Mouse (Mus musculus): ENCODE data around the gene Enah. TPM values are rescaled to one million over a fixed set of nuclear protein-coding genes. Genes with fewer than 3 reads are reported as not detected.
A peak's percentile ranks its signal among the peaks of the same experiment; 100 is the strongest.

The Enah gene
- total RNA-seq, 2 experiments from 2014 or later = 66.5 to 89.1 TPM

DNA sequence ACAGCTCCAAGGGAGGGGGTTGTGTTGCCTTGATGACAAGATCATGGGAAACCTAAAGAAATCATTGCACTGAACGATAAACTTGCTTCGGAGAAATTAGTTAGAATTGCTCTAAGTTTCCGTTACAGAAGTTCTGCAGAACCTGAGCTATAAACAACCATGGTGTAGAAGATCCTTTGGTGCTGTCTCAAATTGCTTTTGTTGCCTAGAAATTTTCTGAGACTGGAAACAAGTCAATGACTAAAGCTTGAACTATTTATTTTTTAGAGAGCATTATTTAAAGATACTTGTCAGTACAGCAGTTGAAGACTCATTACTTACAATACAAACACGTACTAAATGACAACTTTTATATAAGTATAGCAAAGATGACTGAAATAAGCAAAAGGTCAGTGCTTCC is 56.4 kb downstream of the Enah start:
- DNase-seq = no peak

DNA sequence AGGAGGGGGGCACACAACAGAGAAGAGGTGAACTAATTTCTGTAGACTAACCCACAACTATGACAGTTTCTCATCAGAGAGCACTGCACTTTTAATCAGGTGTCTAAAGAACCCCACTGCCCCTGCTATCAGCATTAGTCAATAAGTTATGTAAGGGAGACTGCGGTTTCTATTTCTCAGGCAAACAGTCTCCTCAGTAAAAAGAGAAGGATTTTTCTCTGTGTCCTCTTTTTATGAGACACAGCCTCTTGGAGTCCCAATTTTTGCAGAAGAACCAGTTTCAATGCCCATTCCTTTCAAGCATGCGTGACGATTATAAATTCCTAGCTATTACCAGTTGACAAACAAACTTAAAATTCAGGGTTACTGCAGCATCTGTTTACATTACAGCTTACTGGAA is 59.4 kb downstream of the Enah start:
- DNase-seq = no peak

DNA sequence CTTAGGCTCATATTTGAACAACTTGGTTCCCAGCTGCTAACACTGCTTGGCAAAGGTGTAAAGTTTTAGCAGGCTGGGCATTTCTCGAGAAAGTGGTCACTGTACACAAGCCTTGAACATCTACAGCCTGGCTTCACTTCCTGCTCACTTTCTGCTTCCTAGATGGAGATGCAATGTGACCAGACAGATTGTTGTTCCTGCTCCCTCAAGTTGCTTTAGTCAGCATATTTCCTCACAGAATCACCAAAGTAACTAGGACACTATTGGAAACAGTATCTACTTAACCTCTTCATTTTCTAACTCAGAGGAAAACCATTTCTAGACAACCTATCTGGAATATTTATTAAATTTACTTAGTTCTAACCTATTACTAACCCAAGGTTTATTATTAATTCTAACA is 61.4 kb downstream of the Enah start:
- no peak for DNase-seq

- no peak for DNase-seq
These were observed 62.1 kb downstream of the Enah start for GRCm38 (mm10) chr1:181957736-181958135.

- DNase-seq = no peak
These were observed 66.2 kb downstream of the Enah start for GRCm38 (mm10) chr1:181953547-181953946.

- no peak for DNase-seq
These were observed 68.5 kb downstream of the Enah start for GRCm38 (mm10) chr1:181951266-181951665.

DNA sequence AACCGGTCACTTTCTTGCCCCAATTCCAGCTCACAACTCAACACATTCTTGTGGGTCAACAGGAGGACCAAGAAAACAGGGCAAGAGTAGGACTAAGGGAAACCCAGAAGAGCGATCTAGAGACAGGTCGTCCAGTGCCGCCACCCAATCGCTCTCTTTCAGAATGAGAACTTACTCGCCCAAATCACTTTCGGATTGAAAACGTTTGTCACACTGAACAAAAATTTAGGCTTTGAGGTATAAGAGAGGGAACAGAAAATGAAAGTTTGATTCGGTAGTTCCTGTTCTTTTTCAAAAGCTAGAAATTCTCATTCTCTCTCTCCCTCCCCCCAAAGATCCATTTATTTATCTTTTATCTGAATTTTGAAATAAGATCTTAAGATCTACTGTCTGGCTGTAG is 69.1 kb downstream of the Enah start:
- DNase-seq = no peak

DNA sequence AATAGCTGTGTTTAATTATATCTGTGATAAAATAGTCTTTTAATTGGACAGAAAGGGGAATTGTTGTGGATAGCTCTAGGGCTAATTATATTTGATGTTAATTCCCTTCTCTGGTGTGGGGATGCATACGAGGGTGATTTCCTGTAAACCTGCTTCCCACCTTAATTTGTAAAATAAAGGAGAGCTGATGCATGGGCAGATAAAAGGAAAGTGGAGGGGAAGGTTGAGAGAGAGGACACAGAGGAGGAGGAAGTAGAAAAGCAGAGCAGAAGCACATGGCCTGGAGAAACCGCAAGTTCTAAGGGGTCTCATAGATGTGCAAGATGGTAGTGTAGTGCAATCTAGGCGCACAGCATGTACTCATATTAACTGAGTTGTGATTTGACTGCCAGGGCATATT is 71.6 kb downstream of the Enah start:
- no peak for DNase-seq

DNA sequence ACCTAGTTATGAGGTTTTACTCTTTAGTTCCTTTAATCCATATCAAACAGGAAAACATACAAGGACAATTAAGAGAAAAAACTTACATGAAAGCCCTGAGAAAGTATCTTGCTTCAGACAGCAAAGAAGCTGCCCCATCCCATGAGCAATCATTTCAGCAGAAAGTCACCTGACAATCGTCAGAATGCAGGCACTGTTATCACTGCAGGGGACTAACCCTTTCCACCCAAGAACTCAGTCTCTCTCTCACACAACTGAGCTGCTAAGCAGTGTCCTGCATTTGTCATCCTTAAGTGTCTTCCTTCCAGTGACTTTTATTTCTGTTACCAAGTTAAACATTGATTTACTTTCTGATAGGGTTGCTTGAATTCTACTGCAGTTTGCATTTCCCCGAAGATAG is 82.7 kb downstream of the Enah start:
- DNase-seq = no peak

DNA sequence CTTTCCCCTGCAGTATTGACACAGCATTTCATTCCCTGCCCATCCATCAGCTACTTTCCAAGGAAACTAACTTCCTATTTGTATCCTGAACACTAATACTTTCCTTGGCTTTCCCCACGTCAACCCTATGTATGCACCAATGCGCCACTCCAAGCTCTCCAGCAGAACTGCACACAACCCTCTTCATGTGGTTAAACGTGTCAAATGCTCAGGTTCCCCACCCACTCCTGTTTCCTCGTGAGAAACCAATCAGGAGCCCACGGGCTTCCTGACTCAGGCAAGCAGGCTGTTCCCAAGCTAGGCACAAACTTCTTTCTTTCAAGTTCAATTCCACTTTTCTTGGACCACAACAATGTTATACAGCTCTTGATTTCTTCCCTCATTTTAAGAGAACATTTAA is 91.4 kb downstream of the Enah start:
- no peak for DNase-seq

DNA sequence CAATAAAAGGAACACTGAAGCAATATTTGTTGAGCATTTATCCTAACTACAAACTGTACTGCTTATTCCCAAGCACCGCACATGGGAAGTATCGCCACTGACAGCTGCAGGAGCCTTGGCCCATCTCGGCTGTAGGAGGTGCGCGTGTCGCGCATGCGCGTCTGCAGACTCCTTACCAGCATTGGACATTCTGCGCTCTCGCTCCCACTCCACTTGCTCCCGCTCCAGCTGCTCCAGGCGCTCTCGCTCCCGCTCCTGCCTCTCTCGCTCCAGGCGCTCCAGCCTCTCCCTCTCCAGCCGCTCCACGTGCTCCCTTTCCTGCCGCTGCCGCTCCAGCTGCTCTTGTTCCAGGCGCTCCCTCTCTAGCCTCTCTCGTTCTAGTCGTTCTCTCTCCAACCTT is 96.4 kb downstream of the Enah start:
- peak; percentile 15 for DNase-seq

DNA sequence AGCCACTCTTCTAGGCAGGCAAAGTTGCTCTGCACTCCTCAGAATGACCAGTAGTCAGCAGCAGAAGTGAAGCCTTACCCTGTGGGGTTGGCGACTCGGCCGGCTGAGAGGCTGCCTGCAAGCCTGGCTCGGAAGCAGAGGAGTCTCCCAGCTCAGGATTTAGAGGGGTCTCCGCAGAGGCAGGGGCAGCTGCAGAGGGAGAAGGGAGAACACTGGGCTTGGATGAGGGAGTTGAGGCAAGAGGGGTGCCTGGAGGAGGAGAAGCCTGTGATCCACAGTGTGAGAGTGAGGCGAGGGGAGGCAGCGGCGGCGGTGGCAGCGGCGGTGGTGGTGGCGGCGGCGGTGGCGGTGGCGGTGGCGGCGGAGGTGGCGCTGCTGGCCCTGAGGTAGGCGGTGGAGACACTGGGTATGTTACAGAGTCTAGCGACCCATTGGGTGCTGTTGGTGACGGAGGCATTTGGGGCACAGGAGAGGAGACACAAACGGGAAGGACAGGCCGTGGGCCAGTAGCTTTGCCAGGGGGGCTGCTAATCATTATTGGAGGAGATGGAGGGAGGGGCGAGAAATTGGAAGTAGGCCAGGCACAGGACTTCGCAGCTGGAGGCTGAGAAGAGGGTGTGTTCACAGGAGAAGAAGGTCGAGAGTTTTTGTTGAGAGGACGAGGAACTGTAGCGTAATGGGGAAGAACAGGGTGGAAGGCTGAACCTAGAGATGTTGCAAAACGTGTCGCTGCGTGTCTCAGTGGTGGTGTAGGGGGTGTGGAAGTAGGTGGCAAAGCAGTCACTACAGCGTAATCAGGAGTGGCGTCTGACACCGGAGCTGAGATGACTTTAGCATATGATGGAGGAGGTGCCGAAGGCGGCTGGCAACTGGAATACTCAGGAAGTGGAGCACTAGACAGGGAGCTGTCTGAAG is 98.0 kb downstream of the Enah start:
- peak; percentile 7 for DNase-seq

GRCm38 (mm10) chr1:181911841-181912240 is 107.9 kb downstream of the Enah start:
- DNase-seq = no peak

- DNase-seq = no peak
These were observed 118.0 kb downstream of the Enah start for GRCm38 (mm10) chr1:181901706-181902373.

GRCm38 (mm10) chr1:181900846-181901245 is 118.9 kb downstream of the Enah start:
- no peak for DNase-seq

DNA sequence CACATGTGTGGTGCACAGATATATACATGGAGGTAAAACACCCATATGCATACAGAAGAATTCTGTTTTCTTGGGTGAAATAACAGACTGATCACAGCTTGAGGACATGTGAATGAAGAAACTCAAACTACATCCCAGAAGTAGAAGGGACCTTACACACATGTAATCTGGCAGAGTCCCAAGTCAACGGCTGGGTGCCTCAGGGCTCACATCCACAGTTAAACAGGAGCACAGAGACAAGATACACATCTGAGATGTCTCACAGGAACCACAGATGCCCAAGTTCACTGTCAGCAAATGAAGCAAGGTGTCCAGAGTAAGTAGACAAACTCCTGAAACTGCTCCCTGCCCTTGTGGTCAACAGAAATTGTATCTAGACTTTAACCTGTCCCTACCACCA is 120.8 kb downstream of the Enah start:
- DNase-seq = no peak

DNA sequence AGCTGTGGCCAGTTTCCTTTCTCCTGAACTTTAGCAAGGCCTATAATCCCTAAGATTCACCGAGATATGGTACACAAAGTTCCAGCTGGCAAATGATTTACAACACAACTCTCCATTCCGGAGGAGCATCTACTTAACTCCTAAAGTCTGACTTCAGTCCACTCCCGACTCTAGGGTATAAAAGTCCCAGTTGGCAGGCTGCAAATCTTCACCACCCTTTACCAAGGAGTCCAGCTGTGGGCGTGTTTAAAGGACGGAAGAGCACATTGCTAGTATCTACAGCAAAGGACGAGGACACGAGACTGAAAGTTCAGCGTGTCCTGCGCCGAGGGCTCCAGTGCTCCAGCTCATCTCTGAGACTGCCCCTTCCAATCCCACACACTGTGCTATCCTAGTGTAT is 122.8 kb downstream of the Enah start:
- no peak for DNase-seq

- DNase-seq = no peak
These were observed 126.1 kb downstream of the Enah start for GRCm38 (mm10) chr1:181893721-181894120.

GRCm38 (mm10) chr1:181889670-181890069 is 130.1 kb downstream of the Enah start:
- DNase-seq = no peak

DNA sequence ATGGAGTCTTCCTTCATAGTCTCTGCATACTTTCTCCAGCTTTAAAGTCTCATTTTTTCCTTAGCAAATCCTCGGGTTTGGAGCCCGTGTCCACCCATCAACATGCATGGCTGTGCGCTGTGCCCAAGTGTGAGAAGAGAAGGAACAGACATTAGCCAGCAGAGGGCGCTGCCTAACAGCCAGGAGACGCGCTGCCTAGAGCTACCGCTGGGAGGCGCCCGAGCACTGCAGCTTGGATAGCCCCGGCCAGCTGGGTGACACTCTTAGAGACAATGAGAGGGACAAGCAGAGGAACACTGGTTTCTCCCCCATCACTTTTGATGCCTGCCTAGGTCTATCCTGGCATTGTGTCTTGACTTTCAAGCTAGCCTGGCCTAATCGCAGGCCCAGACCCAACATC is 131.0 kb downstream of the Enah start:
- peak; percentile 80 for DNase-seq

DNA sequence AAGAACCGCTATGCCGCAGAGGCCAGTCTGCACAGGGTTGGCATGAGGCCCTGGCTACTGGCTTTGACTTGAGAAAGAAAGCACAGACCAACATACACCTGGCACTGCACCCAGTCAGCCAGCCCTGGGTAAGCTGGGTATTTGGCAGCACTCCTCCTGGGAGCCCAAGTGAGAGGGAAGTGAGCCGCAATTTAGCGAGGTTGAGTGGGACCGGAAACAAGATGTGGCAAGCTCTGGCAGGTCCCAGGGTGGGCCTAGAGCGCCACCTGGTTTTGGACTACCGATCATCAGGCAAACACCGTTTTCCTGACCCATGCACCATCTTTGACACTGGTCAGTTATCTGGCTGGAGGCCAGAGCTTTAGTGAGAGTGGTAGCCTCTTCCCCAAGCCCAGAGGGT is 138.3 kb downstream of the Enah start:
- DNase-seq = peak; percentile 32

DNA sequence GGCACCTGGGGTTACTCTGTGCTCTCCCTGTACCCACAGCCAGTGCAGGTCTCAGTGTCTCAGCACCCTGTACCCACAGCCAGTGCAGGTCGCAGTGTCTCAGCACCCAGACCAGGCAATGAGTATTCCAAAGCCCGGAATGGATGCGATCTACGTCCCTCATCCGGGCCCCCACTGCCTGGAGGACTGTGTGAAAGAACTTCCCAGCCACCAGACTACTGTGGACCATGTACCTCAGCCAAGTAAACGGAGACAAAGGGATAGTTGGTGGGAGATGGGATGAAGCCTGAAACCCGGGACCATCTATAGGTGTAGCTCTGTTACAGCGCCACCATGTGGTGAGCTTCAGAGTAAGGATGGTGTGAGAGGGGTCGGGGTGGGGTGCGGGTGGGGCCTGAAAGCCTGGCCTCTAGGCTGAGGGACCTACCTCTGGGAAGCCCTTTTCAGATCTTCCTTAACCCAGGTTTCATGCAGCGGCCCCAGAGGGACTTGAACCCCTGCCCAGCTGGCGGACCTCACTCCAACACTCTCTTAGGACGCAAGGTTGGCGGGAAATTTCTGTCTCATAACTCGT is 139.0 kb downstream of the Enah start:
- DNase-seq = no peak

DNA sequence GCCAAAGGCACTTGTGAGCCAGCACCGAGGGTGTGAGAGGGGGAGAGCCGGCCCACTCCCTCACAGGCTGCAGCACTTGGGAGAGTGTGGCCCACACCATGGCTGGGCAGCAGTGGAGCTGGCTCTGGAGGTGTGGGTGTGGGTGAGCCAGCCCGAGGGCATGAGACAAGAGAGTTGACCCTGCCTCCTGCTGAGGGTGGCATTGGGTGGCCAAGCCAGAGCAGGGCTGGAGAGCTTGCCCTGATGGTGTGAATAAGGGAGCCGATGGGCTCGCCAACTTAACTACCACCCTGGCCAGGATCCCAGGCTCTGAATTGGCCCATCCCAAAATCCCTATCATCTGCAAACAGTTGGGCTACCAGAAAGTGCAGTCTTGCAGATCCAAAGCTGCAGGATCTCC is 141.4 kb downstream of the Enah start:
- DNase-seq = no peak
